Mouse (Mus musculus): ENCODE data around the gene Map4k2.

The Map4k2 gene

DNA sequence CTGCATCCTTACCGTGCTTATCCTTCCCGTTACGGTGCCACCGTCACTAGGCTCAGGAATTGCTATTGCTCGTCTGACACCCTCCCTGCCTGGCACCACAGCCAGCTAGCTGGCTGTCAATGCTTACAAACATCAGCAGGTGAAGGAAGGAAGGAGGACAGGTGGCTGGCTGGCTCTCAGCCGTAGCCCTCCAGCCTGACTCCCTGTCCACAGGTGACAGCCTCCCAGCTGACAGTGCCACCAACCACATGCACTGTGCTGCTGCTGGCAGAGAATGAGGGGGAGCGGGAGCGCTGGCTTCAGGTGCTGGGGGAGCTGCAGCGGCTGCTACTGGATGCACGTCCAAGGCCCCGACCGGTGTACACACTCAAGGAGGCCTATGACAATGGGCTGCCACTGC is 22.8 kb upstream of the Map4k2 start:
- DNase-seq: no peak

GRCm38 (mm10) chr19:6321358-6321757 is 19.6 kb upstream of the Map4k2 start:
- no peak for DNase-seq

- DNase-seq: no peak
Observed at GRCm38 (mm10) chr19:6321786-6322621, 18.9 kb upstream of the Map4k2 start.

DNA sequence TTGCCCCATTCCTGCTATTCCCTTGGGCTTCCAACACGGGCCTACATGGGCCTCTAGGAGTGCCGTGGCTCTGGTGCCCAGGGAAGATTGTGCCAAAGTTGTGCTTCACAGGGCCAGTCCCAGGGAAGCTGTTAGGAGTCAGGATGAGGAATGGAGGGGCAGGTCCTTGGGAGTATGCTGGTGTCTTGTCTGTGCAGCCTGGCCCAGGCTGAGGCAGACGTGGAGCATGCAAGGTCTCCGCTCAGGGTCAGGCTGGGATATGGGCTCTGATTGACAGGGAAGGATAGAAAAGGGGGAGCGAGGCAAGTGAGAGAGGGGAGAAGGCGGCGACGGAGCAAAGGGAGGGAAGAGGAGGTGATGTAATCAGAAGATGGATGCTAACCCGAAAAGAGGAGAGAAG is 16.2 kb upstream of the Map4k2 start:
- no peak for DNase-seq

- no peak for DNase-seq
Observed at GRCm38 (mm10) chr19:6331178-6331577, 9.8 kb upstream of the Map4k2 start.

GRCm38 (mm10) chr19:6331719-6332516 is 9.0 kb upstream of the Map4k2 start:
- peak; percentile 81 for DNase-seq

DNA sequence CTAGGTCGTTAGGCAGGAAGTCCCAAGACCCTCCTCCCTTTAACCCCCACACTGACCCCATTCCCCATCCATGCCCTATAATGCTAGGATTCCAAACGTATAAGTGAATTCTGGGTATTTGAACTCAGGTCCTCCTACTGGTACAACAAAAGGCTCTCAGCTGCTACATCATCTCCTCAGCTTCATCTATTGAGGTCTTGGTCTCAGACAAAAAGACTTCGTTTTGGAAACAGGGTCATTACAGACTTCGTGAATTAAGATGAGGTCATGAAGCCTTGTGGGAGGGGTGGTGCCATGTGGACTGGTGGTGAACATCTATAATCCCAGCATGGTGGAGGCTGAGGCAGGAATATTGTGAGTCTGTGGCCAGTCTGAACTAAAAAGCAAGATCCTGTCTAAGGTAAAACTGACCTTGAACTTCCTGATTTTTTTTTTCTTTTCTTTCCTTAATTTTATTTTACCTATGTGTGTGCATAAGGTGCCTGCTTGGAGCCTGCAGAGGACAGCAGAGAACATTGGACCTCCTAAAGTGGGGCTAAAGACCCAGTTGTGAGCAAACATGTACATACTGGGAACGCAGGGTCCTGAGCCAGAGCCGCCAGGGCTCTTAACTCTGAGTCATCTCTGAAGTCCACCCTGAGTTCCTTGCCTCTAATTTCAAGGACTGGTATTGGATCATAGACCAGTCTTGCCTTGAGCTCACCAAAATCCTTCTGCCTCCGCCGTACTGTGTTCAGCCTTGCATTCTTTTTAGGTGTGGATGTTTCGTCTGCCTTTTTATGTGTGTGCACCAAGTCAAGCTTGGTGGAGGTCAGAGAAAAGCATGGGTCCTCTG is 7.0 kb upstream of the Map4k2 start:
- no peak for DNase-seq

GRCm38 (mm10) chr19:6334673-6335457 is 6.1 kb upstream of the Map4k2 start, which contains the start of gene Men1:
Gene Men1, plus strand, starts transcription at chr19:6334979.
- DNase-seq: peak; percentile 99

DNA sequence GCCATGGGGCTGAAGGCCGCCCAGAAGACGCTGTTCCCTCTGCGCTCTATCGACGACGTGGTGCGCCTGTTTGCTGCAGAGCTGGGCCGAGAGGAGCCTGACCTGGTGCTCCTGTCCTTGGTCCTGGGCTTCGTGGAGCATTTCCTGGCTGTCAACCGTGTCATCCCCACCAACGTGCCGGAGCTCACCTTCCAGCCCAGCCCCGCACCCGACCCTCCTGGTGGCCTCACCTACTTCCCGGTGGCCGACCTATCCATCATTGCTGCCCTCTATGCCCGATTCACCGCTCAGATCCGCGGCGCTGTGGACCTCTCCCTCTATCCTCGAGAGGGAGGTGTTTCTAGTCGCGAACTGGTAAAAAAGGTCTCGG is 5.5 kb upstream of the Map4k2 start:
- DNase-seq: no peak

GRCm38 (mm10) chr19:6336920-6337319 is 4.0 kb upstream of the Map4k2 start:
- DNase-seq: no peak

DNA sequence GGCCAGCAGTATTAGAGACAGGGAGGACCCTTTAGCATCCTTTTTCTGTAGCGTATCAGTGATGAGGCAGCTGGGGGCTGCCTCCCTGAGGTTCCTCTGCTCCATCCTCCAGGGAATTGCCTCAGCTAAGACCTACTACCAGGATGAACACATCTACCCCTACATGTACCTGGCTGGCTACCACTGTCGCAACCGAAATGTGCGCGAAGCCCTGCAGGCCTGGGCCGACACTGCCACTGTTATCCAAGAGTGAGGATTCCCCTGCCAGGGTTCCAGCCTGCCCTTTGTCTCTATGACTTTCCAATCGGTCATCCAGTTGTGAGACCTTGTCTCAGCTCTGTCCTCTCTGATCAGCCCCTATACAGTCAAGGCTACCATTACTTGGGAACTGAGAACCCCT is 2.8 kb upstream of the Map4k2 start:
- no peak for DNase-seq

- DNase-seq: no peak
Observed at GRCm38 (mm10) chr19:6338716-6339115, 2.2 kb upstream of the Map4k2 start.

DNA sequence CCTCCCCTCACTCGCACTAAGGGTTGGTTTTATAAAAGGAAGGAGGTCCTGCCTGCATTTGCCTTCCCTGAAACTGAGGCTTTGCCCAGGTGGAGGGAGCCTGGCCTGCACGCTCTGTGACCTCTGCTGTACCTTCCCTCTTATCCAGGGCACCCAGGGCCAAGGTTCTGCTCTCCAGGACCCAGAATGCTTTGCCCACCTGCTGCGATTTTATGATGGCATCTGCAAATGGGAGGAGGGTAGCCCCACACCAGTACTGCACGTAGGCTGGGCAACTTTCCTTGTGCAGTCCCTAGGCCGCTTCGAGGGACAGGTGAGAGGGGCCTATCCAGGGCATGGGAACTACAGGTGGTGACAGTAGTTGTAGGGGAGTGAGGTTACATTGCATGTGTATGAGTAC is 1.7 kb upstream of the Map4k2 start:
- DNase-seq: no peak

DNA sequence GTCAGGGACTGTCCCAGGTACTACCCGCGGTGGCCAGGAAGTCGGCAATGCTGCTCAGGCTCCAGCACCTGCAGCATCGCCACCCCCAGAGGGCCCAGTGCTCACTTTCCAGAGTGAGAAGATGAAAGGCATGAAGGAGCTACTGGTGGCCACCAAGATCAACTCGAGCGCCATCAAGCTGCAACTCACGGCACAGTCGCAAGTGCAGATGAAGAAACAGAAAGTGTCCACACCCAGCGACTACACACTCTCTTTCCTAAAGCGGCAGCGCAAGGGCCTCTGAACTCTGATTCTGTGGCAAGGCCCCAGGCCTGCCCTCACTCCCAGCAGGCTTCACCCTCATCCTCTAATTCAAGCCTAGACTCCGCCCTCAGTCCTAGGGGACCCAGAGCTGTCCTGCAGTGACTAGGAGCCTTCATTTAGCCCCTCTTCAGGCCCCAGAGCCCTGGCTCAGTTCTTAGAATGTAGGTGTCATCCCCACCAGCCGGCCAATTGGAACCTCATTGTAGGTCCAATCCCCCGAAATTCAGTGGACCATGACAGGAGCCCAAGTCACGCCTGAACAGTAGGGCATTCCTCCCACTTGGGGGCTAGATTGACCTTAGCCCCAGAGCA is 938 bp upstream of the Map4k2 start:
- no peak for DNase-seq

- DNase-seq: no peak
Observed at GRCm38 (mm10) chr19:6341453-6342077, 630 bp downstream of the Map4k2 start.

DNA sequence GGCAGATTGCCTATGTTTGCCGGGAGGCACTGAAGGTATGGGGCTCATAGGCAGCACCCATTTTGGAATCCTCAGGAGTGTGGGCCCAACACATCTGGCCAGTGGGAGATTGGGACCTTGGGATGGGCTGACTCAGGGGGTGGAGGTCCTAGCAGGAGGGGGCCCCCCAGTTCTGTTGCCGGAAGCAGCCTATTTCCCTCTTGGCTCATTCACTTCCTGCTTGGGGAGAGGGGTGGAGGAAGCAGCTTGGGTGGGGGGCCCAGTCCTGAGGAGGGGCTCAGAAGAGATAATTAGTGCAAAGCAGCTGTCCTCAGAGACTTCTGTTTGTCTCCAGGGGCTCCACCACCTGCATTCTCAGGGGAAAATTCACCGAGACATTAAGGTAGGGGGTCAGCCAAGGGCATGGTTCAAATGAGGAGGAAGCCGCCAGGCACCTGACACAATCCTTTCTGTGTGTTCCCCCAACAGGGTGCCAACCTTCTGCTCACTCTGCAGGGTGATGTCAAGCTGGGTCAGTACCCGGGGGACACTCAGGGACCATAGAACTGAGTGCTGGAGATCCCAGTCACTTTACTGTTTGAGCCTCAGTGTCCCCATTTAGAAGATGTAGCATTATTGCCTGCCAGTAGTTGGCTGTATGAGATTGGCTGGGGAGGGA is 1.5 kb downstream of the Map4k2 start:
- no peak for DNase-seq

DNA sequence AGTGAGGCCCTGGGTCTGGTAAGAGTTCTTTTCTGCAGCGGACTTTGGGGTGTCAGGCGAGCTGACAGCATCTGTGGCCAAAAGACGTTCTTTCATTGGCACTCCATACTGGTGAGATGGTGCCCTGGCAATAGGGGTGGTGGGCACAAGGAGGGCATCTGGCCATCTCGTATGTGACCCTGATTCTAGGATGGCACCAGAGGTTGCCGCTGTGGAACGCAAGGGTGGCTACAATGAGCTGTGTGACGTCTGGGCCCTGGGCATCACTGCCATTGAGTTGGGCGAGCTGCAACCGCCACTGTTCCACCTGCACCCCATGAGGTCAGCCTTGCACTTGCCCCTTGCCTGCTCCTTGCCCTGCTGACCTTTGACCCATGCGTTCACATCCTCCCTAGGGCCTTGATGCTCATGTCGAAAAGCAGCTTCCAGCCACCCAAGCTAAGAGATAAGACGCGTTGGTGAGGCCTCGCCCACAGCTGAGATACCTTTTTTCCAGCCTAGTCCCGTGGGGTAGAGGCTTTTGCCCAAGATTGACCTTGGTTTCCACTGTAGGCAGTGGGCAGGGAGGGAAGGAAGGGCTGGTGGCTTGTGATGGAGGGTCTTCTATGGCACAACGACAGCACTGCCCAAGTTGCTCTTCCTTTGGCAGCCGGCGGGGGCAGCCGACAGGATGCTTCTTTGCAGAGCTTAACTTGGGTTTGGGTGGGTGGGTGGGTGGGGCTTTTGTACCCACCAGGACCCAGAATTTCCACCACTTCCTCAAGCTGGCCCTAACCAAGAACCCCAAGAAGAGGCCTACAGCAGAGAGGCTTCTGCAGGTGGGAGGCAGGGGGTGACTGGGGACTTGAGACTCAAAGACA is 2.4 kb downstream of the Map4k2 start:
- DNase-seq: no peak

GRCm38 (mm10) chr19:6343996-6344395 is 3.1 kb downstream of the Map4k2 start:
- DNase-seq: no peak

DNA sequence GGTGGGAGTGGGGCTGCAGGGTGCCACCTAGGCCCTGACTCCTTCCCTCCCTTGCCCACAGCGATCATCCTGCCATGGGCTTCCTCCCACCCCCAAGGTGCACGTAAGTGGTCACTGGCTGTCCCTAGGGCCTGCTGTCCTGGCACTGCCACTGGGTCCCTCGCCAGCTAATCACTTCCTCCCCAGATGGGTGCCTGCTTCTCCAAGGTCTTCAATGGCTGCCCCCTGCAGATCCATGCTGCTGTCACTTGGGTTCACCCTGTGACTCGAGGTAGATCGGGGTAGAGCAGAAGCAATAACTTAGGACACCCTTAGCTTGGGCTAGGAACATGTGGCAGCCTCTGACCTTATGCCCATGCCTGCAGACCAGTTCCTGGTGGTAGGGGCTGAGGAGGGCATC is 5.1 kb downstream of the Map4k2 start:
- no peak for DNase-seq

- DNase-seq: no peak
Observed at GRCm38 (mm10) chr19:6346661-6347060, 5.7 kb downstream of the Map4k2 start.

All from retina, postnatal 1 day (tissue).